Mouse (Mus musculus) E14TG2a.4 (cell line): ENCODE measurements around the gene Grin2d.
"Not testable (repeated sequence)": the region's sequence is repeated elsewhere in the genome, so short reads cannot be mapped to it uniquely, and the experiment has no call there.

Source experiments
- CTCF ChIP-seq: conservative IDR thresholded peaks from 2 replicates; pipeline ENCODE4 v1.5.1; 2014; ENCODE audit warnings: low read length
- NANOG ChIP-seq: IDR thresholded peaks from 2 replicates; pipeline ENCODE4 v1.6.1; 2014; ENCODE audit warnings: borderline replicate concordance, low read length, mixed read lengths
- POU5F1 ChIP-seq: IDR thresholded peaks from 2 replicates; pipeline ENCODE4 v1.6.1; 2014; ENCODE audit warnings: low read length, borderline replicate concordance

GRCm38 (mm10) chr7:45878278-45878677 is at the start of gene Grin2d:
- not testable (repeated sequence) for TF ChIP-seq CTCF, POU5F1, NANOG
